Mouse (Mus musculus) layer of hippocampus, adult 9-11 months (tissue): ENCODE data around the gene Daam2.
A peak's percentile ranks its signal among the peaks of the same experiment; 100 is the strongest.

Experiments
- DNase-seq: peaks from one replicate; pipeline ENCODE4 v3.0.0; 2022

Daam2 gene

DNA sequence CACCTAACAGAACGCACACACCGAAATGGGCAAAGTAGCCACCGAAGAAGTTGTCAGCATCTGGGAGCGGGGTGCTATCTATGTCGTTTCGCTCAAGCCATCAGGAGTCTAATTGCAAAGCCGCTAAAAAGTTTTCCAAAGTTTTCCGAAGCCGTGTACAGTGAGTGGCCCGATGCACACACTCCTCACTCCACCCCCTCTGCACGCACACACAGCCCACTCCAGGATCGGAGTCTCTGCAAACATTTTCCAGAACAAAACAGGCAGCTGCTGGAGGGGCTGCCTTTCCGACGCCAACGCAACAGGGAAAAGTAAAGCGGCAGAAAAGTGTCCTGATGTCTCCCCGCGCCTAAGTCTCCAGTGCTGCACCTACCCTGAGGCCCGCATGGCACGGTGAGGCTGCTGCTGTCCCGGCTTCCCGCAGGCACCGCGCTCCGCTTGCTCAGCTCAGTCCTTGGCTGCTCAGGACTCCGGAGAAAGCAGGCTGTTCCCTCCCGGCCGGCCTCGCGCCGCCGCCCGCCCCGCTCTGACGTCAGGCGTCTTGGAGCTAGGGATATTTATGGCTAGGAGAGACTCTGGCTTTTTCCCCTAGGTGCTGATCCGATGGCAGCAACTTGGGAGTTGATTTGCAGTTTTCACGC, at the start of gene Daam2:
Gene Daam2 (minus strand): TSS at position 514 of the 641 bp plus-strand sequence.
- peak; percentile 41 for DNase-seq

DNA sequence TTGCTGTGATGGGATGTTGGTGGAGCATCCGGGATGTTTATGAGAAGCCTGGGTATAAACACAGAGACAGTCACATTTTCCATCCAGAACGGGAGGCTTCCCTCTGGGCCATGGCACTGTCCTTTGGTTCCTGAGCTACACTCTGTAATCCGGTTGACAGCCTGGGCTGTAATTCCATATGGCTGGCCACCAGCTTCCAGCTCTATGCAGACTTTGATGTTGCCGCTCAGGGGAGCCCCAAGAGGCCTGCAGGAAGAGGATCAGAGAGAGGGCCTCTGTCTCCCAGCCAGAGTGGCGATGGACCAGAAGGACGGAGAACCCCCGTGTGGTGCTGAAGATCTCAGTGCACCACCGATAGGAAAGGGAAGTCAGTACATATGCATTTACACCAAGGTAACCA, 46.2 kb upstream of the Daam2 start:
- DNase-seq, result no peak

DNA sequence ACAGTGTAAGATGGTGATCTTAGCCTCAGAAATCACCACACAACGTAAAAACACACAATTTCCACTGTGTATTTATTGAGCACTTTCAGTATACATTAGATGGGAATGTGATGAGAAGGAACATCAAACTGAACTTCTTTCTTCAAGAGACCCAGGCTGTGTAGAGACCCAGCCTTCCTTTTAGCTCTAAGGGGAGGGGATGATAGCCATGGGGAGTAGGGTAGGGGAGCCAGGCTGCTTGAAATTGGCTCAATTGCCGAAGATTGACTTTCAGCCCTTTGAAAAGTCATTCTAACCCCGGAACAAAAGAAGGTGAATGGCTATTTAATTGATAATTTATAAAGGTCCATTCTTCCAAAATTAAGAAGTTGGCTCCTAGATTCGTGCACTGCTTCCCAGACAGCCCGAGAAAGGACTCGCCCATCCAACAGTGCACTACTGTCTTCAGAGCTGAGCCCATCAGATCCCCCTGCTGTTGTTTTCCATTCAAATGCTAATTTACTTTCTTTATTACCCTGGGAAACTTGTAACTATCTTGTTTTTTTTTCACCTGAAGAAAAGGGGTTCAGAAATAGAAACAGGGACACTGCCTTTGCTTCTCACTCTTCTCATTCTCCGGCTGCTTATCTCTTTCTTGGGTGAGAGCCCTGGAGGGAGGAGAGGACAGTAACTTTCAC, 43.3 kb upstream of the Daam2 start:
- no peak for DNase-seq

DNA sequence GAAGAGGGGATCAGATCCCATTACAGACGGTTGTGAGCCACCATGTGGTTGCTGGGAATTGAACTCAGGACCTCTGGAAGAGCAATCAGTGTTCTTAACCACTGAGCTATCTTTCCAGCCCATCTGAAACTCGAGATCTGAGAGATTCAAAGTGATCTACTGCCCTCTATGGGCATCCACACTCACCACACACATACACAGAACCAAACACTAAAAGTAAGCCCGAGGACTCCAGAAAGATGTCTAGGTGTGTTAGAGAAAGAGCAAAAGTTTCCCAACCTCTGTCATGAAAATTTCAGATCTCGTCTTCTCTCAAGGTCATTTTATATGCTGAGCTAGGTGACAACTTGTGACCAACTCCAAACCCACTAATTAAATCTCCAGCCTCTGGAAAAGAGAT, 41.3 kb upstream of the Daam2 start:
- DNase-seq, result no peak

DNA sequence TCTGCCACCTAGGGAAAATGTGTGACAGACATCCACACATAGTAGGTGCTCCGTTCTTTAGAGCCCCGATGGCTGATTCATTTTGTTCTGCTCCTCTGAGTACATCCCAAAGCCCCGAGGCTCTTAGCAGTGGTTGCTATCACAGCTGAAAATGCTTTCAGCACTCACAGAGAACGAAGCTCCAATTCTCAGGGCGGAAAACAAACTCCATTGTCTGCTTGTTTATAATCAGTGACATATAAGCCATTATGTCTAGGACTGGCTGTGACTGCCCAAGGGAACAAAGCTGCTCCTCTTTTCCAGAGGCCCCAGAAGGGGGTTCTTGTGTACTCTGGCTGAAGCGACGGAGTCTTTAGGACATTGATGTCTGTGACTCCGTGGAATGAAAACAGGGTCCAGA, 25.9 kb upstream of the Daam2 start:
- DNase-seq, result peak; percentile 76

DNA sequence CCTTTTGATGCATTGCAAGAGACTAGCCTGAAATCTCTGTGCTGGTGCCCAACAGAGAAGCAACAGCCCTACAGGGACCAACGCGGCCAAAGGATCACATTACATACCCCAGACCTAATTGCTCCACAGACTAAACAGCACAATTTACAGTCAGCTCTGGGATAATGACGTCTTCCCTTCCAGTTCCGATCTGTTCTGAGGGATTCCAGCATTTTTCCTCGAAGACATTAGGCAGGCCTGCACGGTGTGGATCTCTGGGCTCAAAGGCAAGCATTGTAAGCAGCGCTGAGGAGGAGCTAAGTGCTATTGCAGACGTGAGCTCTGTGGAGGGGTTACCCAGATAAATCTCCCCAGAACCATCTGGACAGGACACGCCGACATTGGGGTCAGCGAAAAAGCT, 18.3 kb upstream of the Daam2 start:
- DNase-seq, result no peak

DNA sequence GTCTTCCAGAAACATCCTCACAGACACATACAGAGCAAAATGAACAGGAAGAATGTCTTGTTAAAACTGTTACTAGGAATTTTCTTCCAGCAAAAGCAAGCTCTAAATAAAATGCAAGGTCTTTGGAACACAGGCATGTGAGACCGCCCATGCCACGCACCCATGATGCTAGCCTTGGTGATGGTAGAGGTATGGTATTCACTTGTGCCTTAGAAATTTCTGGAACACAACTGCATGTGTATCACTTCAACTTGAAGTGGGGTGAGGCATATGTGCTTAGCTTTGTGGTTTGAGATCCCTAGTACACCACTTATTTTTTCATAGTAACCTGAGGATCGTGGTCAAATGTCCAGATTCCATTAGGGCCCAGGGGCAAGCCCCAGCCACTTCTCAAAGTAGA, 13.2 kb upstream of the Daam2 start:
- no peak for DNase-seq

DNA sequence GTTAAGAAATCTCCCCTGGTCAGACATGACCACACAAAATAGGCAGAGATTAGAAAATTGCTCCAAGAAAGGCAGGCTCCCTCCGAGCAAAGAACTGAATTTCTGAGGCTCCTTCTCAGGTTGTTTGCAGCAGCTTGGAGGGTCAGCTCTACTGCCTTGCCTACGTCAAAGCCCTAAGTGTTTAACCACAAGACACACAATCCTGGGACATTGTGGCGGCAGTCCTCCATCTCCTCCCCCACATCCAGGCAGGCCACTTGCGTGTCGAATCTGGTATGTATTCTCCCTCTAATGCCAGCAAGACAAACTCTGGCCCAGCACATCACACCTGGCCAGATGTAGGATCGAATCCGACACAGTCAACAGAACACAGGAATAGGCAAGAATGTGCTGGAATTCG, 4.6 kb upstream of the Daam2 start:
- no peak for DNase-seq

DNA sequence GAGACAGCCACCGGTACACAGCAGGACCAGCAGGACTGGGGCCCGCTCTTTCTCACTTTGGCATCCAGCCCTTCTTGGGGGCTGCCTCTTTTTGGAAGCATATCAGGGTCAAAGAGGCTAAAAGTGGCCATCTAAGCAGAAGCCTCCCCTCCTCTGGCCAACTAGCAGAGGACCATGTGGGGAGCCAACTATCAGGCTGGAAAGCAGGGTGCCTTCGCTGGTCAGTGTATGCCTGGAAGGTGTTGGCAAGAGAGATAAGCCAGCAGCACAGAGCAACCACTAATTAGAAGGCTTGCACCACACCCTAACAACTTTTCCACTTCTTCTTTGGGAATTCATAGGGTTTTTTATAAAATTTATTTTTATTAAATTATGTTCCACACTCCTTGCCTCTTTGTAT, 346 bp upstream of the Daam2 start:
- no peak for DNase-seq

DNA sequence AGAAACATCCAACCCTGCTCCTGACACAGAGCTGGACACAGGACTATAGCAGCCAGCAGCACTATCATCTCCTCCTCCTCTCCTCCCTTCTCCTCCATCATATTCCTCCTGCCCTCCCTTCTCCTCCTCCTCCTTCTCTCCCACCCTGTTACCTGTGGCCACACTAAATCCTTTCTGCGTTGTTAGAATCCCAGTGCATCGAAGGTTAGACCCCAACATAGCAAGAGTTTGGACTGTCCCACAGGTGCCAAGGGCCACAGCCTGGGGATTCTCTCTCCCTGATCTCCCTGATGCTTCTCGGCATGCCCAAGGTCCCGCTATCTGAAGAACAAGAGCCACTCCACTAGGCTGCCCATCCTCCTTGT, 745 bp downstream of the Daam2 start:
- DNase-seq, result no peak

DNA sequence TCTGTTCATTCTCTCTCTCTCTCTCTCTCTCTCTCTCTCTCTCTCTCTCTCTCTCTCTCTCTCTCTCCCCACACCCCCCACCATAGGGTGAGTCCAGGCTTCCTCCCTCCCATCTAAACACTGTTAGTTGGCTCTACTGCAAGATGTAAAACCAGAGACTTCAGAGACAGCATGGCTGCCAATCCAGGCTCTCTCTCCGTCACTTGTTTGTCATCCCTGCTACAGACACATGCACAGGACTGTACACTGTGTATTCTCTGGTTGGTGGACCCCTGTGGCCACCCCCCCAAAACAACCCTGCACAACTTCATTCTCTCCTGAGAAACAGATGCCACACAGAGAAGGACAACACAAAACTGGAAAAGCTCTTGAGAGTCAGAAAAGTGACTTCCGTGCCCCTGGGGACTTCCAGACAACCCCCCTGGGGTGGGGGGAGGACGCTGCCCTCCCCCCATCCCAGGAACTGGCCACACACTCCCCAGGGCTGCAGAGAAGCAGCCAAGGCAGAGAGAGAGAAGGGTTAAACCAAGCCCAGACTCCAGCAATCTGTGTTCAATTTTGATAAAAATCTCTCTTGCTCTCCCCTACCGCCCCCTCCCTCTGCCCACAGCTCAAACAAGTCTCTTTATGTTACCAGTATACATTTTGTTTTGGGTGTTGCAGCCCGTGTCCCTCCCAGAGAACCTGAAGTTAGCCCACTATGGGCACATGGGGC, 1.3 kb downstream of the Daam2 start:
- no peak for DNase-seq

DNA sequence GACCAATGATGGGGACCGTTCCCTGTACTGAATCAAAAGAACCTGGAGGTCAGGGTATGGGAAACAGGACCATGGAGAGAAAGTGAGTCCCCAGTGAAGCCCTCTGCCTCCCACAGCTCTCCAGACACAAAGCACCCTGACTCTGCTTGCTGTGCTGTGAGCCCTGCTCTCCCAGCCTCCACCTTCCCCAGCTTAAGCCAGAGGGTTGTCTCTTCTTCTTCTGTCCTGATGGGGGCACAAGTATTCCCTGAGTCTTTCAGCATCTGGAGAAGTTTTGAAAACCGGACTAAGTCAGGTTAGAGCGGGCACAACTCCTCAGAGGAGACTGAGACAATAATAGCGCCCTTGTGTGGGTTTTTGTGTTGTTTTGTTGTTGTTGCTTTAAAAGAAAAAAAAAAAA, 2.2 kb downstream of the Daam2 start:
- no peak for DNase-seq

DNA sequence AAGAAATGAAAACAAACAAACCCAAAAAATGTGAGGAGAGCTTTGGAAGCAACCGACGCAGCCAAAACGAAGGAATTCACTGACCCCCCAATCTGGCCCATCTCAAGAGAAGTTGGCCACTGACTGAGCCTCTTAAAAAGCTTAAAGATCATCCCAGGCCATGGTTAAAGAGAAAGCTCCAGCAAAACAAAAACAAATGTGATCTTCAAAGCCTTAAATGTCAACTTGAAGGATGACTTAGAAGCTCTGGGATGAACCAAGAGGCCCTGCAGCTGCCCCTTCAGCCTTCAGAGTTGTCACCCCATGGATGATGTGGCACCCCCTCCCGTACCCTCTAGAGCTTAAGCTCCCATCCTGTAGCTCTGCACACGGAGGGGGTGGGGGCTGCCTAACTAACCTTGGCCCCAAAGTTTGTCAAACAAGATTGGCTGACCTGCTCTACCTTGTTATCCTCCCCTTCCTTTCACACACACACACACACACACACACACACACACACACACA, 4.3 kb downstream of the Daam2 start:
- DNase-seq, result no peak

DNA sequence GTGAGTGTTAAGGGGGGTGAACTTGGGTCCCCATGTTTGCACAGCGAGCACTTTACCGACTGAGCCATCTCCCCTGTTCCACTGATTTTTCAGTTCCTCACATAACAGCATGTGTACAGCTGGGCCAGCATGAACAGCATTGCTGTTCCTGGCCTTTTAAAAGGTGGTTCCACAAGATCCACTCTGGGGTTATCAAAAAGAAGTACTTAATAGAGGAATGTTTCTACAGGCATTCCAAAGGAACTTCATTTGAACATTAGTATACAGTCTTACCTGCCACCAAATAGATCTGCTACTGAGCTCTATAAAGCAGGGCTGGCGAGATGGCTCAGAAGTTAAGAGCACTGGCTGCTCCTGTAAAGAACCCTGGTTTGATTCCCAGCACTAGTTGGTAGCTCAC, 8.0 kb downstream of the Daam2 start:
- no peak for DNase-seq

DNA sequence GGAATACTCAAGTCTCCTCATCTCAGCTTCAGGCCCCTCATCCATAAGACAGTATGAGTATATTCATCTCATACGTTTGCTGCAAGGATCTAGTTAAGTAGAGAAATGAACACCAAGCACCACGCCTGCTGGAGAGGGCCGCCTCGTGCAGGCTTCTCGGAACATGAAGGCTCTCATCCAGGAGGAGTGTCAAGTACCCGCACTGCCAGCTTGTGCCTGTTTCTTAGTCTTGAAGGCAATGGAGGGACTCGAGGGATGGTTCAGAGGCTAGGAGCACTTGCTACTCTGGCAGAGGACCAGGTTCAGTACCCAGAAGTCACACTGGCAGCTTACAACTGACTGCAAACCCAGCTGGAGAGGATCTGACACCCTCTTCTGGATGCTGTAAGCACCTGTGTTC, 12.2 kb downstream of the Daam2 start:
- no peak for DNase-seq

DNA sequence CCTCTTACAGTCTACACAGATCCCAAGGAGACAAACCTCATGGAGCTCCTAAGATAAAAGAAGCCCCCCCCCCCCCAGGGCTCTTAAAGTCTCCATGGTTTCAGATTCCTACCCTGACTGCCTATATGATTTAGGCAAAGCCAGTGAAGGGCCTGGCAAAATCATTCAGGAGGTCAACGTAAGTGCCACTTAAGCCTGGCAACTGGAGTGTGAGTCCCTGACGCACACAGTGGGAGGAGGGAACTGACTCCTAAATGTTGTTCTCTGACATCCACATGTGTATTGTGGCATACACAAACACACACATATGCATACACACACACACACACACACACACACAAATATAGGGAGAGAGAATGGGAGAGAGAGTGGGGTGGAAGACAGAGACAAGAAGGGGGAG, 12.7 kb downstream of the Daam2 start:
- no peak for DNase-seq

DNA sequence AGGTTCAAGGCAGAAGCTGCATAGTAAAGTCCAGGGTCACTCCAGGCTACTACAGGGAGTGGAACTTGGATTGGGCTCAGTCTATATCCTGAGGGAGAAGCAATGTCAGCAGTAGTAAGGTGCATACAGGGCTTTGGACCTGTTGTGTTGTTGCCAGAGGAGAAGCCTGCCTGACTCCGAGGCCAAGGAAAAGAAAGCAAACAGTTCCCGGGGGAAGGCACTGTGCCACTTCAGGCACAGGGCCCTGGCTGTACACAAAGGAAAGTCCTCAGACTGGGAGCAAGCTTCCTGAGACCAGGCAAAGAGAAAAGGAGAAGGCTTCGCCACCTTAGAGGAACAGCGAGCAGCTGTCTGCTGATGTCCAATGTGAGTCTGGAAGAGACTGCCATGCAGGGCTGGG, 18.1 kb downstream of the Daam2 start:
- no peak for DNase-seq

DNA sequence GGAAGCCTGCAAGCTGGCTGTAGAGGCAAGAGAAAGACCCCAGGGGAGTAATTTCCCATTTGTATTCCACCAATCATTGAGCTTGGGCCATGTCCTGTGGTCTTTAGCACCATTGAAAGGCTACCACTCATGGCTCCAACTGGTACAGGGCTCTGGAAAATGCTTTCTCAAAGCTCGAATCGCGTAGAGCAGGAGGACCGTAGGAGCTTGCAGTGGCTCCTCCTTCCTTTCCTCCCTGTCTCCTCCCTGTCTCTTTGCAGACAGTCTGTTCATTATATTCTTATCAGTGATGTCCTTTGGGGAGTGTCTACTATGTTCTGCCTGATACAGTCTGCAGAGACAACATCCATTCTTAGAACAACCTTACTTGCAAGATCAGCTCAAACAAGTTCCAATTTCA, 18.7 kb downstream of the Daam2 start:
- no peak for DNase-seq

DNA sequence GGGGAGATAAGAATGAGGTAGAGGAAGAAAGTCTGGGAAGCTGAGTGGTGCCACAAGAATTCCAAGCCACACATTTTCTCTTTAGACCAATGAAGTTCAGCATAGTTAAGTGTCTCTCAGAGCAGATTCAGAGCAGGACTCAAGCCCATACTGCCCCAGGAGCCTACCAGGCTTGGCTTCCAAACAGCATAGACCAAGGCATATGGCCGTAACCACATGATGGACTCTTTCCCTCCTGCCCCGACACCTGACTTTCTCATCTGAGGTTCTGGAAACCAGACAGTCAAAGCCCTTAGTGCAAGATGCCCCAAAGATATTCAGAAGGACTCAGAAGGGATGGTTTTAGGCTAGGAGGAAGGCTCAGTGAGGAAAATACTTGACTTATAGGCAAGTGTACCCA, 19.6 kb downstream of the Daam2 start:
- DNase-seq, result no peak

DNA sequence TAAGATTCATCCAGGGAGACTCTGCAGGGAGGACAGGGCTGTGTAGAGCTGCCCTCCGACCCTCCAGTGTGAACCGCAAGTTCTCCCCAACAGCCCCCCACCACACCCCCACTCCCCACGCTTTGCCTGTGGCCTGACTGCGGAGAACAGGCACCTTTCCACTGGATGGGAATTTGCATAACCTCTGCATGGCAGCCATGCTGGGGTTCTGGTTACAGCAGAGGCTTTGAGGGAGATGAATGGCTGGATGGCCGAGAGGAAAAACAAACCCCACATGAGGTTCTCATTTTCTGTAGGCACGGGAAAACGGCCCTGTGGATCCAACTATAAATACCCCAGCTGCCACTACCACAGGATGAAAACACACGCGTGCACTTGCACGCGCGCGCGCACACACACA, 23.4 kb downstream of the Daam2 start:
- no peak for DNase-seq

DNA sequence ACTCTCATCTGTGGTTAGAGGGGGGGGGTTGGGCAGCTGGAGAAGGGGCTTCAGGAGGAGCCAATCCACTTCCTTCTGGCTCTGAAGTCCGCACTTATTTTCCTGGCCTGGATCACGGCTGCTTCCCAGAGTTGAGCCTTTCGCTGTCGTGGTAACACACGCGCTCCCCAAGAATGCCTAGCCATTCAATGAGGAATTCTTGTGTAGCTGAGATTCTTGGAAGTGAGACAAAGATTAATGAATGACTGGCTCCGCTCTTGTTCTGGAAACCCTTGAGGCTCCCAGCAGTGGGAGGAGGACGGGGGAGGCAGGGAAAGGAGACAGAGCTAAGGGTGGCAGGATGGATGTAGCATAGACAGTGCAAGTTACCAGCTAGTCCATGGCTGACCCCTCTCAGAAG, 24.9 kb downstream of the Daam2 start:
- peak; percentile 75 for DNase-seq

DNA sequence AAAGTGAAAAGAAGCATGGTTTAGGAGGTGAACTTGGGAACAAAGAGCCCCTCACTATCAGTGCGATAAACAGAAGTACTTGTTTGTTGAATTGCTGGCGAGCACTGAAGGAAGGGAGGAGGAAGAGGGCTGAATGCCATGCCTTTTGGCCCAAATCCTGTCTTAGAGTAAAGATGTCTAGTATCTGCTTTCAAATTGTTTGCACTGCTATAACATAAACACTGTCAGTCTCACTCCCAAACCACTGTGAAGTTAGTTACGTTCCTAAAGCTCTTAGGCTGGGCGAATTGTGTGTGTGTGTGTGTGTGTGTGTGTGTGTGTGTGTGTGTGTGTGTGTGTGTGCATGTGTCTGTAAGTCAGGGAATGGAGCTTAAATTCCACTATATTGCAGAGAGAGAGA, 28.6 kb downstream of the Daam2 start:
- DNase-seq, result no peak

DNA sequence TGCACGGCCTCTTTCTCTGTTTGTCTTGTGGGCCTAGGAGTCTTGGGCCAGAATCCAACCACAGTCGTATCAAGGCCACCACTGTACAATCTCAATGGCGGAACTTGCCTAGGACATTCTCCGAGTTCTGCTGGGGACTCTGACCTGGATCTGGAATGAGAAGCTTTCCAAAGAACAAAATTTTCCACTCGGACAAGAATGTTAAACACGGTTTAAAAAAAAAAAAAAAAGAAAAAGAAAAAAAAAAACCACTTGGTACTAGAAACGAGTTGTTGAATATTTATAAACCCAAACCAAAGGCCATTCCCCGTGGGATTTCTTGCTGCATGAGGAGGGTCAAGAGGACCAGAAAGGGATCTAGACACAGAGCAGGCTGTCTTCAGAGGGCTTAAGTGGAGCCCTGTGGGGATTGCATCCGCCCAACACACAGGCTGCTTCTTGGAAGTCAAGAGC, 29.9 kb downstream of the Daam2 start:
- DNase-seq, result peak; percentile 48

DNA sequence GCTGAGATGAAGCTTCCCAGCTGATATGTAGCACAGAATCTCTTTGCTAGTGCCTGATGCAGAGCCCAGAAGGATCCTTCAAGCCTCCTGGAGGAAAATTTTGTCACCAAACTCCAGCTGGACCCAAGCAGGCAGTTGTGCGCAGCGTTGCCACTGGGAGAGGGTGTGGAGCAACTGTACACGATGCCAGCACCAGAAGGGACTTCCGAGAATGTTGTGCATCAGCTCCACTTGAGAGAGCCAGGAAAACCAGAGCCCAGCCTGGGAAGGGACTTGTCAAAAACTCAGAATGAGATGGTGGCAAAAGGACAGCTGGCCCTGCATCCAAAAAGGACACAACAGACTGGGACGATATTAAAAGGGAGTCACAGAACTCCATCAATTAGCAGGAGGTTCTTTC, 32.5 kb downstream of the Daam2 start:
- DNase-seq, result peak; percentile 37
